Mouse (Mus musculus) thymus, postnatal 4 days (tissue): ENCODE results near the gene B3gnt2.
A peak's percentile ranks its signal among the peaks of the same experiment; 100 is the strongest.

Source experiments
- DNase-seq: peaks from one replicate; pipeline ENCODE4 v3.0.0; 2021

The B3gnt2 gene

GRCm38 (mm10) chr11:22813427-22813826, 47.3 kb downstream of the B3gnt2 start:
- no peak for DNase-seq

GRCm38 (mm10) chr11:22811413-22811812, 49.3 kb downstream of the B3gnt2 start:
- no peak for DNase-seq

- DNase-seq = peak; percentile 47
Observed at GRCm38 (mm10) chr11:22809465-22810096, 51.2 kb downstream of the B3gnt2 start.

GRCm38 (mm10) chr11:22808040-22808439, 52.7 kb downstream of the B3gnt2 start:
- DNase-seq = no peak

- DNase-seq = no peak
Observed at GRCm38 (mm10) chr11:22805171-22805570, 55.6 kb downstream of the B3gnt2 start.

- peak; percentile 54 for DNase-seq
Observed at GRCm38 (mm10) chr11:22799987-22800424, 60.8 kb downstream of the B3gnt2 start.

- no peak for DNase-seq
Observed at GRCm38 (mm10) chr11:22798916-22799315, 61.8 kb downstream of the B3gnt2 start.

GRCm38 (mm10) chr11:22794734-22795133, 66.0 kb downstream of the B3gnt2 start:
- DNase-seq = peak; percentile 1

GRCm38 (mm10) chr11:22793881-22794203, 66.9 kb downstream of the B3gnt2 start:
- DNase-seq = no peak

GRCm38 (mm10) chr11:22793176-22793880, 67.4 kb downstream of the B3gnt2 start:
- peak; percentile 3 for DNase-seq

GRCm38 (mm10) chr11:22792149-22792548, 68.6 kb downstream of the B3gnt2 start:
- no peak for DNase-seq

GRCm38 (mm10) chr11:22791726-22792125, 69.0 kb downstream of the B3gnt2 start:
- DNase-seq = peak; percentile 6

- DNase-seq = peak; percentile 3
Observed at GRCm38 (mm10) chr11:22787833-22788232, 72.9 kb downstream of the B3gnt2 start.

- no peak for DNase-seq
Observed at GRCm38 (mm10) chr11:22784477-22784876, 76.3 kb downstream of the B3gnt2 start.

GRCm38 (mm10) chr11:22782705-22783124, 78.0 kb downstream of the B3gnt2 start:
- peak; percentile 78 for DNase-seq

GRCm38 (mm10) chr11:22781190-22781589, 79.6 kb downstream of the B3gnt2 start:
- DNase-seq = peak; percentile 6

GRCm38 (mm10) chr11:22780761-22781160, 80.0 kb downstream of the B3gnt2 start:
- DNase-seq = peak; percentile 10

- DNase-seq = peak; percentile 28
Observed at GRCm38 (mm10) chr11:22779821-22780551, 80.8 kb downstream of the B3gnt2 start.

- DNase-seq = peak; percentile 2
Observed at GRCm38 (mm10) chr11:22778596-22778995, 82.2 kb downstream of the B3gnt2 start.

GRCm38 (mm10) chr11:22777531-22777930, 83.2 kb downstream of the B3gnt2 start:
- peak; percentile 75 for DNase-seq

- DNase-seq = peak; percentile 2
Observed at GRCm38 (mm10) chr11:22774821-22775220, 85.9 kb downstream of the B3gnt2 start.

GRCm38 (mm10) chr11:22766238-22766637, 94.5 kb downstream of the B3gnt2 start:
- DNase-seq = no peak

GRCm38 (mm10) chr11:22765425-22765824, 95.3 kb downstream of the B3gnt2 start:
- peak; percentile 3 for DNase-seq
